Mouse (Mus musculus): ENCODE measurements around the gene Plxna4. TPM values are rescaled to one million over a fixed set of nuclear protein-coding genes. Genes with fewer than 3 reads are reported as not detected.

Plxna4 gene
- total RNA-seq, 2 experiments from 2014 or later, result 11.3 to 13.1 TPM

DNA sequence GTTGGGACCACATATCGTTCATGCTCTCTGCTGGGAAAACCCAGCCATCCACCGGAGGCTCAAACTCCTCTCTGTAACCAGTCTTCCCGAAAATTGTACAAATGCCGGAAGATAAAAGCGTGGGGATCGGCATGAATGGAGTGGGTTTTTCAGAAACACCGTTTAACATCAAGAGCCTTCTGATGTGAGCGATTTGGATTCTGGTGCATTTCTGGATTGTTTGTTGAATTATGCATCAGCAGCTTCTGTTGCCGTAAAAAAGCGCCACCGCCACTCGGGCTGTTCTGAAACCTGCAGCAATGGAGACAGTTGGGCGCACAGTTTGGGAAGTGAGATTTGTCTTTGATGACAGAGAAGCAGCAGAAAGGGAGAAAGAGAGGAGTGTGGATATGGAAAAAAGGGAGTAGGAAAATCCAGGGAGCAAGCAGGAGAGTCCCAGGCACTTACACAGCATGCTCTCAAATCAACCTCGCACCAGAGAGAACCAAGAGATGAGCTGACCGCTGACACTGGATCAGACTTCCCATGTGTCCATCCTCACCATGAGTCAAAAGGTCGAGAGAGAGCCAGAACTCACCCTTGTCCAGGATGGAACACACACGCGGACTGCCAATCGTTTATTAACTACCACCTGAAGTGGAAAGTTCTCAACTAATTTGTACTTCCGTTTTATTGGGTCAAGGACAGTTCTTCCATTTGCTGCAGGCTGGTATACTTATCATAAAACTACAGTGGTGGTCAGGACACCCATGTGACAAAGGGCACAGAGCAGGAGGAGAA lies 181.5 kb downstream of the Plxna4 start:
- DNase-seq, result no peak

DNA sequence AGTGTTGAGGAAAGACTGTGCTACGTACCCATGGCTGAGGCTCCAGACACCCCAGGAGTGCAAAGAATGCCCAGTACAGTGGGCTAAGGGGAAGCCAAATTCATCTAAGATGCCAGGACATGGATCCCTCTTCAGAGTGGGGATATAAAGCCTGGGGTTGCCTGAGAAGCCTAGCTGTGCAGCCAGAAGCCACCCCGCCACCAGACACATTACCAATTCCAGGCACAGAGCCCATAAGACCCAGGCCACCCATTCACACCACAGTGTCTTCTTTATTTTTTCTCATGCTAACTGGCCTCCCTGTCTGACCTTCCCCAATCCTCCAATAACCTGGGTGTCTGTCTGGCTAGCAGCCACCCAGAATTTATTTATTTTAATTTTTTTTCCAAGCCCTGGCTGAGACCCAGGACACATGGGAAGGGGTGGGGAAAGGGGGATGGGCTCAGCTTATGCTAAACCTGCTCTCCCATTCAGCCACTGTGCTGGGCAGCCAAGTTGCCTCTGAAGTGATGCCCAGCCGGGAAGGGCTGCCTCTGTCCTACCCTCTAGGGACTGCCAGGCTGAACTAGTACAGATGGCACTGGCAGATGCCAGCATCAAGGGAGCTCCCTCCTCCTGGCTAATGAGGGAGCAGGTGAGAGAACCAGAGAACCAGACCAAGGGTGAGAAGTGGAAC lies 185.3 kb downstream of the Plxna4 start:
- DNase-seq, result no peak

GRCm38 (mm10) chr6:32398261-32398660 lies 189.7 kb downstream of the Plxna4 start:
- no peak for DNase-seq

GRCm38 (mm10) chr6:32397133-32397730 lies 190.8 kb downstream of the Plxna4 start:
- DNase-seq, result peak; percentile 93 to 96

DNA sequence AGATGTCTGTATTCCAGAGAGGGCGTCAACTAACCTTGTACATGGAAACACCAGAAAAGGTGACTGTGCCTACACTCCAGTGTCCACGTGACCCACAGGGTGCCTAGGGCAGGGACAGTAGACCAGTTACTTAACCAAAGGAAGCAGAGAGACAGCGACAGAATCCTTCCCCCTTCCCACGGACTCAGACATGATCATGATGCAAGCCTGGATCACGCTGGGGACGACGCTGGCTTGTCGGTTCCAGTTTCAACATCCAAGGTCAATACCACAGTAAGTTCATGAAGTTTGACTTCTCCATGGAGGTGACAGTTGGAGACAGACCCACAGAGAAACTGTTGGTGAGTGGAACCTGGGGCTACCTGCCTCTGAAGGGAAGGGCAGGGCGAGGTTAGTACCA lies 192.6 kb downstream of the Plxna4 start:
- DNase-seq, result no peak

GRCm38 (mm10) chr6:32392262-32392661 lies 195.7 kb downstream of the Plxna4 start:
- no peak for DNase-seq

GRCm38 (mm10) chr6:32388276-32388675 lies 199.7 kb downstream of the Plxna4 start:
- peak; percentile 44 to 49 for DNase-seq

DNA sequence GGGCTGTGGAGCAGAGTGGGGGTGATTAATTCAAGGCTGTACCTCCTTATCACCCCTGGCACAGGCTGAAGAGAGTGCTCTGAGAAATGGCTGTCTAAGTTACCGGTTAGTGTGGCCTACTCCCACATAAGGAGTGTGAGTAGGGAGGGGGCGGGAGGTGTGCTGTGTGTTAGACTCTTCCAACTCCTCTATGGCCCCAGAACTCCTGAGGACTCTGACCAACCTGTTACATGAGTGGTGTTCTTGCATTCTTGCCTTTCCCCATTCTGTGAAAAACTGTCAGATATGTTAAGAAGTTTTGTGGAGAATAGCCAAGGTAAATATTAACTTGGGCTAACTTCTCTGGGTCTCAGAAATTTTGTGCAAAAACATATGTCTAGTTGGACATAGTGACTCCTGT lies 201.1 kb downstream of the Plxna4 start:
- DNase-seq, result no peak

DNA sequence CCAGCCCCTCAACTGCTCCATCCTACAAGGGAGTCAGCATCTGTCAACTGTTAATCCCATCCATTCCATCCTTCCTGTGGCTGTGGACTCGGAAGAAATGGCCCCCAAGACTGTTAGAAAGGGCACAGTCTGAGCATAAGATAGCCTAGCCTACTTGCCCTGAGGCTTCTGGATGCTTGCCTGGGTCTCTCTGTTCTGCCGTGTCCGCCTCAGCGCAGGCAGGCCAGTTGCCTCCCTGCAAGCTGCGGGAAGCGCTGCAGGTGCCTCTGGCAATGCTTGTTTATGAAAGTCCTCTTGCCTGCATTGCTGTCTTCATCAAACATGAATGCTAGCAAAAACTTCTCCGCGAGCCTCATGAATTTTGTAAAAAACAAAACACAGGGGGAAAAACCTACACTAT lies 203.1 kb downstream of the Plxna4 start:
- no peak for DNase-seq

DNA sequence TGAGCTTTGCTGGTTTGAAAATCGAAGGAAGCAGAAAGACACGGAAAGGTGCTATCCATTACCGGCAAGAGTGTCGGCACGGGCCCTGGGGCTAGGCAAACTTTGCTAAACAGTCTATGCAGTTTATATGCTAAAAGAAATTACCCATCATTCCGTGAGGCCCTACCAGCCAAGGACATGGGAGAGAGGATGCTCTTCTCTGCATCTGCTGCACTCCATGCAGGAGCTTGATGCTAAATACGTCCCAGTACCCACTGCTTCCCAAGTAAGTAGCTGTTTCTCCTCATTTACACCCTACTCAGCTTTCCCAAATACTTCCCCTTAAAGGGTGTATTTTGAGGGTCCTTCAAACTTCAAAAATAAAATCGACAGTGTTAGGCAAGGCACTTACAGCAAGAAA lies 203.6 kb downstream of the Plxna4 start:
- no peak for DNase-seq

- no peak for DNase-seq
Observed at GRCm38 (mm10) chr6:32381516-32381915, 206.5 kb downstream of the Plxna4 start.

DNA sequence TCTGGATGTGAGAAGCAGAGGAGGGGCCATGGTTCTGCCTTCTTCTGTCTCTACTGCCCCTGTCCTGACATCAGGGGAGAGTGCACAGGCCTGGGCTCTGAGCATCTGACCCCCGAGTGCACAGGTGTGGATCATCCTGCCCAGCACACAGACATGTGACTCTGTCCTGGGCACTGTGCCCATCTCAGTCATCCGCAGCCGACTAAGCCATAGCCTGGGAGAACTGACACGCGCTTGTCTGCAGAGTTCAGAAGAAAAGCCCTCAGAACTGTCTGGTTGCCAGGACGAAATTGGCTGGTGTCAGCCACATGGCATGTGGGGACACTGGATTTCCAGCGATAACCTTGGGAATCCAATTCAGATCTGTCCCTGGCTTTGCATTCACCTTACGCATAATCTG lies 210.8 kb downstream of the Plxna4 start:
- DNase-seq, result peak; percentile 76 to 83

- no peak for DNase-seq
Observed at GRCm38 (mm10) chr6:32373931-32374361, 214.0 kb downstream of the Plxna4 start.

GRCm38 (mm10) chr6:32369092-32369491 lies 218.9 kb downstream of the Plxna4 start:
- DNase-seq, result no peak

GRCm38 (mm10) chr6:32368408-32368807 lies 219.6 kb downstream of the Plxna4 start:
- DNase-seq, result no peak

DNA sequence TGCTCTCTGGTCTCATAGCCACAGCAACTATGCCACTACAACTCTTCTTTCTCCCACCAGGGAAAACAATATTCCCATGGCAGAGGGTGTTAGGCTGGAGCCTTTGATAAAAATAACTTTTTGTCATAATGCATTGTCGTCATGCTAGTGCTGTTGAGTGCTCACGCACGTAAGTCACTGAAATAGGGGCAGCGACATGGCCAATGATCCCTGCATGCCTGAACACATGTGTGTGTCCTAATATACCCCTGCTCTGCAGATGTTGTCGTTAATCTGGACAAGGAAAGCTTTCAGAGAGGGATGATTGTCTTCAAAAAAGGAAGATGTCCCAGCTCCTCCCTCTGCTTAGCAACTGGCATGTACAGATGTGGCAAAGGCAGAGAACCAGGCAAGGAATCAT lies 223.1 kb downstream of the Plxna4 start:
- DNase-seq, result no peak

DNA sequence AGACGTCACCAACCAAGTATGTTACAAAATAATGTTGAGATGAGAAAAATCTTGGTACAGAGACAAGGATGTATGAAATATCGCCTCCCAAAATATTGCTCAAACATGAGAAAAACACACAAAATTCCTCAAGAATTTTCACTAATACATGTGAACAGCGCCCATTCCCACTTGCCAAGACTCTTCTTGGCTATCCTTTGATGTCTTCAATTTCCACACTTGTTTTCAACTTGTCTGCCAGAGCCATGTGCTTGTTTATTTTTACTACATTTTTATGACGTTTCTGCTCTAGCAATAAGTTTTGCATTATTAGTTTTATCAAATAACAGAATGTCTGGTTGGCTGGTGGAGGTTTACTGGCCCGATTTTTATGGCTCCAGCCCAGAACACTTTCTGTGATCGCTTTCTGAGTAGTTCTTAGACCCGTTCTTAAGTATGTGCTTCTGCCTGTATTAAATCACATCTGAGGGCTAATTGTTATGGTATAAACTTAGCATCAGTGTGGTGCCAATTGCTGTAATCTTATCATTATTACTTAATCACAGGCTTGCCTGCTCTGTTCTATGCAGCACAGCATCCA lies 224.4 kb downstream of the Plxna4 start:
- DNase-seq, result no peak

- no peak for DNase-seq
Observed at GRCm38 (mm10) chr6:32362421-32362820, 225.6 kb downstream of the Plxna4 start.

DNA sequence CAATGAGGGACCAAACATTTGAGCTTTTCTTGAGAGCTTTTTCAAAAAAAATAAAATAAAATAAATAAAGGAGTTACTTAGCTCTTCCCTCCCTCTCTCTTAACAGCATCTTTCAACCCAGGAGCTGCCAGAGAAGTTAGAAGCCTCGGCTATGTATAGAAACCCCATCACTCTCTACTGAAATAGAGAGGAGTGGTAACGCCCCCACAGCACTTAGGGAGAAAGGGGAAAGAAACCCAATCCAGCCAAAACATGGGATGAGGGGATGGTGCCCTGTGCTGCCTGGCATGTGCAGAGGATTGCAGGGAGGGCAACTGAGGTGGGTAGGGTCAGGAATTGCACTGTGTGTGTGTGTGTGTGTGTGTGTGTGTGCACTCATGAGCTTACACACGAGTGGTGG lies 228.3 kb downstream of the Plxna4 start:
- DNase-seq, result no peak

DNA sequence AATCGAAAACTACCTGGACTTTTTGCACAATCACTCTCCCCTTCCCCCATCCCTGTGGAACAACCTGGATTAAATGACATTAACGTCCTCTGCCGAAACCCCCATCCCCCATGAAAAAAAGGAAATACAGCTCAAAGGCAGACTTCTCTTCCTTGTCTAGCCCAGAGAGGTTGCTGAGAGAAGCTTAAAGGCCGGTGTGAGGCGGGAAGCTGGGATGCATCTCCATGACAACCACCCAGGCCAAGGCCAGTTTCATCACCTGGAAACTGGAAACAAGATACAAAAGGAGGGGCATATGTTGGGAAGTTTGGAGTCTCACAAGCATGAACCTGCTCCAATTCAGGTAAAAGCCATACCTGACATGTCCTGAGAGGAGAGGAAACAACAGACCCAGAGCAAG lies 230.5 kb downstream of the Plxna4 start:
- DNase-seq, result no peak

DNA sequence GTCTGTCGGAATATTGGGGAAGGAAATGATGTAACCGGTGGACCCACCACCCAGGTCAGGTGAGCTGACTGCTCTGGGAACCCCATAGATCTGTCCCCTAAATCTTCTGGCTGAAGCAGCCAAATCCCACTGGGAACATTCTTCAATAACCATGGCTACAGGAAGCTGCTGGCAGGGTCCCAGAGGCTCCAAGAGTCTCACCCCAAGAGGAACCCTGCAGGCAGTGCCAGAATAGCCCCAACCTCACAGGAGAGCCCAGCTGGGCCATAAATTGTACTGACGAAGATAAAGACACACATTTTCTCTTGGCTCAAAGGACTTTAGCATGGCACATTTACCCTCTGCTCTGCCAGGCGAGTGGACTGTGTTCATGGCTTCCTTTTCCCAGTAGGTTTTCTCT lies 232.4 kb downstream of the Plxna4 start:
- no peak for DNase-seq

DNA sequence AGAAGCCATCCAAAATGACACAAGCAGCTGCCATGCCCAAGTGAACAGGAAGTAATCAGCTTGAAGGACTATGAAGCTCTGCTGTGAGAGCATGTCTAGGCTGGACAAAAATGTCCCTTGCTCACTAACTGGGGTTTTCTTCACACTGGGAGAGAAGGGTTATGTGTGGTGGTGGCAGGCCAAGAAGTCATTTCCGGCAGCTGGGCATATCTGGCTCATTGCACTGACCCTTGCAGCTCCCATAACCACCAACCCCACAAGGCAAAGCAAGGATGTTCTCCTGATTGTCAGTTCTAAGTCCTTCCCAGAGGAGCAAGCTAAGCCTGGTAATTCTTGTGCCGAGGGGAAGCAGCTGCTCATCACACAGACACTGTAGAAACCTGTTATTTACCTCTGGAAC lies 239.0 kb downstream of the Plxna4 start:
- no peak for DNase-seq

- no peak for DNase-seq
Observed at GRCm38 (mm10) chr6:32348126-32348525, 239.9 kb downstream of the Plxna4 start.

Data from heart, adult 18-20 months (tissue).